Mouse (Mus musculus) thymus, adult 2 months (tissue): Measurements from ENCODE around the gene Traip.

Experiments used
- CTCF ChIP-seq: fragments of 200-500 bp; IDR thresholded peaks from 2 replicates; pipeline ENCODE4 v1.5.1; 2012; ENCODE audit warnings: mild to moderate bottlenecking, control low read depth, low read length, moderate library complexity, borderline replicate concordance; ENCODE audit not compliant: control insufficient read depth, poor library complexity, insufficient read depth; ENCODE audit errors: extremely low read depth
- POLR2A ChIP-seq: fragments of 200-500 bp; IDR thresholded peaks from 2 replicates; pipeline ENCODE4 v1.6.1; 2012; ENCODE audit warnings: mild to moderate bottlenecking, low read length, control low read depth, moderate library complexity; ENCODE audit not compliant: control insufficient read depth, poor library complexity, insufficient read depth; ENCODE audit errors: extremely low read depth

GRCm38 (mm10) chr9:107986376-107986775 lies 36.4 kb downstream of the Traip start:
- TF ChIP-seq POLR2A (no peak), CTCF (peak; percentile 87)
